Mouse (Mus musculus): ENCODE data around the gene Platr17.

Gene Platr17

GRCm38 (mm10) chr17:33919351-33920281, 14.7 kb downstream of the Platr17 start:
- in situ Hi-C loops (cut with MboI, MseI) = no loop called here

GRCm38 (mm10) chr17:33920282-33921097, 15.6 kb downstream of the Platr17 start:
- in situ Hi-C loops (cut with MboI, MseI) = no loop called here

- in situ Hi-C loops (cut with MboI, MseI) = no loop called here
Measured at GRCm38 (mm10) chr17:33921361-33921760, 16.4 kb downstream of the Platr17 start.

GRCm38 (mm10) chr17:33924577-33925283, 19.8 kb downstream of the Platr17 start:
- in situ Hi-C loops (cut with MboI, MseI) = no loop called here

- in situ Hi-C loops (cut with MboI, MseI) = no loop called here
Measured at GRCm38 (mm10) chr17:33925406-33926116, 20.6 kb downstream of the Platr17 start.

- in situ Hi-C loops (cut with MboI, MseI) = no loop called here
Measured at GRCm38 (mm10) chr17:33926207-33926932, 21.4 kb downstream of the Platr17 start.

GRCm38 (mm10) chr17:33928251-33928947, 23.5 kb downstream of the Platr17 start:
- in situ Hi-C loops (cut with MboI, MseI) = no loop called here

GRCm38 (mm10) chr17:33929371-33930279, 24.7 kb downstream of the Platr17 start, which contains the start of gene Rgl2:
Rgl2 (plus strand) TSS chr17:33929543.
- in situ Hi-C loops (cut with MboI, MseI) = loop anchor here (5.0 kb wide), 1 partner anchor 37 kb away; the partner anchor contains the start of gene Kifc1

GRCm38 (mm10) chr17:33930280-33931158, 25.6 kb downstream of the Platr17 start:
- in situ Hi-C loops (cut with MboI, MseI) = loop anchor here (5.0 kb wide), 1 partner anchor 38 kb away; the partner anchor contains the start of gene Kifc1

- in situ Hi-C loops (cut with MboI, MseI) = loop anchor here (5.0 kb wide), 1 partner anchor 39 kb away; the partner anchor contains the start of gene Kifc1
Measured at GRCm38 (mm10) chr17:33931159-33931866, 26.4 kb downstream of the Platr17 start.

GRCm38 (mm10) chr17:33931947-33932346, 27.0 kb downstream of the Platr17 start:
- in situ Hi-C loops (cut with MboI, MseI) = loop anchor here (5.0 kb wide), 1 partner anchor 40 kb away; the partner anchor contains the start of gene Kifc1

- in situ Hi-C loops (cut with MboI, MseI) = loop anchor here (5.0 kb wide), 1 partner anchor 40 kb away; the partner anchor contains the start of gene Kifc1
Measured at GRCm38 (mm10) chr17:33932448-33932847, 27.5 kb downstream of the Platr17 start.

- in situ Hi-C loops (cut with MboI, MseI) = loop anchor here (5.0 kb wide), 1 partner anchor 41 kb away; the partner anchor contains the start of gene Kifc1
Measured at GRCm38 (mm10) chr17:33932970-33933369, 28.0 kb downstream of the Platr17 start.

GRCm38 (mm10) chr17:33935422-33936055, 30.6 kb downstream of the Platr17 start:
- in situ Hi-C loops (cut with MboI, MseI) = no loop called here

GRCm38 (mm10) chr17:33936993-33937392, 32.1 kb downstream of the Platr17 start:
- in situ Hi-C loops (cut with MboI, MseI) = no loop called here

GRCm38 (mm10) chr17:33938783-33939182, 33.8 kb downstream of the Platr17 start:
- in situ Hi-C loops (cut with MboI, MseI) = no loop called here
